Mouse (Mus musculus) heart, embryonic 16.5 days (tissue): ENCODE results near the gene Aplf. TPM values are rescaled to one million over a fixed set of nuclear protein-coding genes. Genes with fewer than 3 reads are reported as not detected.

ENCODE experiments used
- ATAC-seq: fragments of 200-750 bp; cut with Nextera tagmentation; replicated peaks from 2 replicates; pipeline ENCODE4 v1.8.0; 2017; ENCODE audit warnings: moderate number of reproducible peaks; ENCODE audit not compliant: insufficient read depth, low FRiP score; ENCODE audit errors: extremely low read depth
- H3K27ac ChIP-seq: fragments of 300-500 bp; sonication (generic); 2 replicates; pipeline ENCODE4 v1.5.1; 2014; ENCODE audit warnings: mild to moderate bottlenecking, low read length, control low read depth, moderate library complexity
- H3K27me3 ChIP-seq: fragments of 300-500 bp; sonication (generic); 2 replicates; pipeline ENCODE4 v1.6.1; 2014; ENCODE audit warnings: low read length, mixed read lengths; ENCODE audit not compliant: control insufficient read depth, insufficient read depth
- H3K36me3 ChIP-seq: fragments of 300-500 bp; sonication (generic); 2 replicates; pipeline ENCODE4 v1.6.1; 2014; ENCODE audit not compliant: control insufficient read depth, insufficient read depth
- H3K4me1 ChIP-seq: fragments of 300-500 bp; sonication (generic); 2 replicates; pipeline ENCODE4 v1.6.1; 2014; ENCODE audit warnings: low read length, mixed read lengths; ENCODE audit not compliant: control insufficient read depth, insufficient read depth
- H3K4me2 ChIP-seq: fragments of 300-500 bp; sonication (generic); 2 replicates; pipeline ENCODE4 v1.6.1; 2014; ENCODE audit warnings: low read depth, mild to moderate bottlenecking, control low read depth, low read length
- H3K4me3 ChIP-seq: fragments of 300-500 bp; sonication (generic); 2 replicates; pipeline ENCODE4 v1.5.1; 2014; ENCODE audit warnings: mild to moderate bottlenecking, control low read depth, low read length
- H3K9ac ChIP-seq: fragments of 300-500 bp; sonication (generic); 2 replicates; pipeline ENCODE4 v1.6.1; 2014; ENCODE audit warnings: low read length, control low read depth
- H3K9me3 ChIP-seq: fragments of 300-500 bp; sonication (generic); replicated peaks from 2 replicates; pipeline ENCODE4 v1.6.1; 2016; ENCODE audit warnings: low read length; ENCODE audit not compliant: control insufficient read depth
- WGBS: fragments of 180-500 bp; shearing (Covaris S2); extraction: QIAGEN DNeasy Blood & Tissue Kit; methylation state at CpG from one replicate; pipeline ENCODE4 v1.1.7; 2014; 5-methylcytosine and 5-hydroxymethylcytosine counted together
- polyA plus RNA-seq: library from polyadenylated mRNA; unstranded; fragments of >200 nt; fragmentation: Nextera tagmentation; extraction: Ambion mirVana; gene quantifications from 2 replicates; pipeline ENCODE4 v1.2.1, GENCODE M21; 2015

Gene Aplf
- polyA plus RNA-seq, 1 experiment from 2014 or later = 7.2 TPM

DNA sequence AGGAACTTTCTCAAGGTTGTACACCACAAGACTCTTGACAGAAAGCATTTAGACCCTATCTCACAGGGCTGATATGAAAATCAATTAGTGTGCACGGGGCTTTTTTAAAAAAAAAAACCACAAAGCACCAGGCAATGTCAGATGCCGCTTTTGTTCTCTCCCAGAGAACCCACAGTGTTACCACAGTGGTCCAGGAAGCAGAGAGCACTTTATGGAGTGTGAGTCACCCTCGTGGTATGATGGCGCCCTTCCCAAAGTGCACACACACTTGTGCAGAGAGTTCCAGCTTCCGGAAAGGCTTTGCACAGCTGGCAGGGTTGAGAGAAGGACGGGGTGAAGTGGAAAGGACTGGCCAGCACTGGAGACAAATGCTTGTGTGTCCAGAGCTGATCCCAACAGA, 89.5 kb downstream of the Aplf start:
- H3K9ac ChIP-seq = no peak overlapping the region
- no peaks in the 10 kb centered on the region for H3K9me3 ChIP-seq
- H3K4me1 ChIP-seq = peaks cover 18% of the 10 kb centered on the region
- no peaks in the 10 kb centered on the region for H3K36me3 ChIP-seq
- no peak overlapping the region; the same call in 1 of the 2 replicates for H3K27ac ChIP-seq
- no peak overlapping the region for H3K4me2 ChIP-seq
- 18% methylated on average over 6 of the region's 6 CpGs for WGBS
- H3K27me3 ChIP-seq = peaks cover 13% of the 10 kb centered on the region; the same call in 1 of the 2 replicates
- H3K4me3 ChIP-seq = no peak overlapping the region
- ATAC-seq = peak; percentile 60; the same call in 1 of the 2 replicates

DNA sequence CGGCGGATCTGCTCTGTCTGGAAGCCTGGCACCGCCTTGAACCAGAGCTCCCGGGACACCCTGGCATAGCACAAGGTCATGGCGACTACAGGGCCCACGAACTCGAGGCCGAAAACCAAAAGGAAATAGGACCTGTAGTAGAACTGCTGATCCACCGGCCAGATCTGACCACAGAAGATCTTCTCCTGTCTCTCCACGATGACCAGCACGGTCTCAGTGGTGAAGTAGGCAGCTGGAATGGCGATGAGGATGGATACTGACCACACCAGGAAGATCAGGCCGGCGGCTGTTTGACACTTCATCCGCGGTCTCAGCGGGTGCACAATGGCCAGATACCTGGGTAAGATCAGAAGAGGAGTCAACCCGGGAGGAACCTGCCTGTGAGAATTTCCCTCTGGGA, 90.4 kb downstream of the Aplf start:
- H3K9me3 ChIP-seq = no peaks in the 10 kb centered on the region
- peaks cover 18% of the 10 kb centered on the region for H3K4me1 ChIP-seq
- 83% methylated on average over 18 of the region's 18 CpGs for WGBS
- H3K9ac ChIP-seq = no peak overlapping the region
- H3K27me3 ChIP-seq = peaks cover 10% of the 10 kb centered on the region; the same call in 1 of the 2 replicates
- no peak overlapping the region for H3K27ac ChIP-seq
- no peak overlapping the region for H3K4me2 ChIP-seq
- no peak overlapping the region for H3K4me3 ChIP-seq
- ATAC-seq = no peak
- H3K36me3 ChIP-seq = no peaks in the 10 kb centered on the region

DNA sequence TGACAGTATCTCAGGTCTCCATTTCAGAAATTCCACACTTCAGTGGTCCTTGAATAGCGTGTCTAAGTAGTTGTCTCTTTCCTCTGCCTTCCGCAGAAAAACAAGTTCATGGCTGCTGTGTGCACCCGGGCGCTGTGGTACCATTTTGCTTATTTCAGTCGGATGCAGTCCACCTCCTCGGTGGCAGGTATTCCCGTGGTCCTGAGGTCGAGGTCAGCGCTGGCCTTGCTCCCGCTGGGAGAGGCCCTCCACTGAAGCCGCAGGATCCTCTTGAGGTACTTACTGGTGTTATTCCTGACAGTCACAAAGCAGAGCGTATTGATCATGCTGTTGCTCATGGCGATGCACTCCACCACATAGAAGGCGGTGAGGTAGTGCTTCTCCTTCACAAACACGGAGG, 90.9 kb downstream of the Aplf start:
- no peak overlapping the region for H3K4me3 ChIP-seq
- 85% methylated on average over 15 of the region's 15 CpGs for WGBS
- no peak for ATAC-seq
- no peak overlapping the region for H3K9ac ChIP-seq
- peaks cover 18% of the 10 kb centered on the region for H3K4me1 ChIP-seq
- H3K4me2 ChIP-seq = no peak overlapping the region
- H3K9me3 ChIP-seq = no peaks in the 10 kb centered on the region
- peaks cover 8% of the 10 kb centered on the region; the same call in 1 of the 2 replicates for H3K27me3 ChIP-seq
- no peaks in the 10 kb centered on the region for H3K36me3 ChIP-seq
- H3K27ac ChIP-seq = no peak overlapping the region

Other genes starting within 250 kb of the Aplf start
- gene Bmp10, start 243.2 kb downstream of the Aplf start, polyA plus RNA-seq = 3.7 and 7.5 TPM in 2 replicates
- gene Arhgap25, start 138.9 kb downstream of the Aplf start, polyA plus RNA-seq = 4.7 and 7.5 TPM in 2 replicates
- 0.87 and 1.4 TPM in 2 replicates for gene Prokr1, start 81.5 kb downstream of the Aplf start, polyA plus RNA-seq
- 0.80 and 1.2 TPM in 2 replicates for gene Efcc1, start 58.7 kb upstream of the Aplf start, polyA plus RNA-seq
- gene Gp9, start 105.9 kb upstream of the Aplf start, polyA plus RNA-seq = 3.3 and 3.4 TPM in 2 replicates
- 8.5 and 10.1 TPM in 2 replicates for gene Rab43, start 140.0 kb upstream of the Aplf start, polyA plus RNA-seq
- 2.4 and 2.6 TPM in 2 replicates for gene Gm45140, start 163.6 kb upstream of the Aplf start, polyA plus RNA-seq
- 21.5 and 29.1 TPM in 2 replicates for gene Isy1, start 166.6 kb upstream of the Aplf start, polyA plus RNA-seq
- gene Cnbp, start 178.9 kb upstream of the Aplf start, polyA plus RNA-seq = 713 and 783 TPM in 2 replicates
- gene Copg1, start 215.6 kb upstream of the Aplf start, polyA plus RNA-seq = 116 and 117 TPM in 2 replicates
- gene Hmces, start 241.7 kb upstream of the Aplf start, polyA plus RNA-seq = 27.0 and 27.3 TPM in 2 replicates